Mouse (Mus musculus) retina, adult 2 months (tissue): ENCODE measurements around the gene Get4.

ENCODE experiments used
- DNase-seq: peaks from one replicate; pipeline ENCODE4 v3.0.0-alpha.2; 2012; ENCODE audit warnings: low read depth, low spot score

Gene Get4

GRCm38 (mm10) chr5:139252081-139252909, at the start of gene Get4:
Gene Get4 (plus strand): TSS chr5:139252324.
- peak; percentile 97 for DNase-seq

GRCm38 (mm10) chr5:139203312-139203711, 48.8 kb upstream of the Get4 start:
- no peak for DNase-seq

- no peak for DNase-seq
These were observed 46.0 kb upstream of the Get4 start for GRCm38 (mm10) chr5:139206081-139206480.

- no peak for DNase-seq
These were observed 45.6 kb upstream of the Get4 start for GRCm38 (mm10) chr5:139206525-139206924.

GRCm38 (mm10) chr5:139208183-139208582, 43.9 kb upstream of the Get4 start:
- no peak for DNase-seq

- no peak for DNase-seq
These were observed 43.0 kb upstream of the Get4 start for GRCm38 (mm10) chr5:139208871-139209684.

- DNase-seq, result no peak
These were observed 42.5 kb upstream of the Get4 start for GRCm38 (mm10) chr5:139209685-139210026.

- DNase-seq, result no peak
These were observed 40.3 kb upstream of the Get4 start for GRCm38 (mm10) chr5:139211737-139212385.

GRCm38 (mm10) chr5:139214298-139214697, 37.8 kb upstream of the Get4 start:
- DNase-seq, result no peak

GRCm38 (mm10) chr5:139215184-139215583, 36.9 kb upstream of the Get4 start:
- no peak for DNase-seq

- no peak for DNase-seq
These were observed 36.0 kb upstream of the Get4 start for GRCm38 (mm10) chr5:139216121-139216520.

- DNase-seq, result no peak
These were observed 35.4 kb upstream of the Get4 start for GRCm38 (mm10) chr5:139216774-139217173.

- no peak for DNase-seq
These were observed 32.1 kb upstream of the Get4 start for GRCm38 (mm10) chr5:139220006-139220515.

- DNase-seq, result no peak
These were observed 31.5 kb upstream of the Get4 start for GRCm38 (mm10) chr5:139220610-139221009.

- DNase-seq, result no peak
These were observed 28.8 kb upstream of the Get4 start for GRCm38 (mm10) chr5:139223331-139223730.

GRCm38 (mm10) chr5:139227236-139227635, 24.9 kb upstream of the Get4 start:
- DNase-seq, result no peak

- DNase-seq, result no peak
These were observed 24.5 kb upstream of the Get4 start for GRCm38 (mm10) chr5:139227645-139228044.

- DNase-seq, result no peak
These were observed 23.8 kb upstream of the Get4 start for GRCm38 (mm10) chr5:139228318-139228717.

GRCm38 (mm10) chr5:139229716-139230115, 22.4 kb upstream of the Get4 start:
- DNase-seq, result no peak

GRCm38 (mm10) chr5:139232083-139232482, 20.0 kb upstream of the Get4 start:
- DNase-seq, result no peak

- no peak for DNase-seq
These were observed 17.7 kb upstream of the Get4 start for GRCm38 (mm10) chr5:139234423-139234822.

GRCm38 (mm10) chr5:139237436-139237835, 14.7 kb upstream of the Get4 start:
- no peak for DNase-seq
